Mouse (Mus musculus) lung, postnatal 0 days (tissue): ENCODE results near the gene Smim6. TPM values are rescaled to one million over a fixed set of nuclear protein-coding genes. Genes with fewer than 3 reads are reported as not detected.

Experiments used
- ATAC-seq: fragments of 200-750 bp; cut with Nextera tagmentation; 2 replicates; pipeline ENCODE4 v1.8.0; 2017; ENCODE audit warnings: moderate library complexity
- DNase-seq: peaks from one replicate; pipeline ENCODE4 v3.0.0-alpha.2; 2016; ENCODE audit warnings: low spot score
- H3K27ac ChIP-seq: fragments of 300-500 bp; sonication (generic); 2 replicates; pipeline ENCODE4 v1.5.1; 2014; ENCODE audit warnings: antibody characterized with exemption, mild to moderate bottlenecking, low read length, mixed read lengths
- H3K27me3 ChIP-seq: fragments of 300-500 bp; sonication (generic); replicated peaks from 2 replicates; pipeline ENCODE4 v1.6.1; 2014; ENCODE audit warnings: low read length, mixed read lengths; ENCODE audit not compliant: insufficient read depth
- H3K36me3 ChIP-seq: fragments of 300-500 bp; sonication (generic); 2 replicates; pipeline ENCODE4 v1.6.1; 2014; ENCODE audit warnings: low read length, mixed read lengths; ENCODE audit not compliant: insufficient read depth
- H3K4me1 ChIP-seq: fragments of 300-500 bp; sonication (generic); 2 replicates; pipeline ENCODE4 v1.6.1; 2014; ENCODE audit warnings: antibody characterized with exemption, low read depth, low read length, mixed read lengths; ENCODE audit not compliant: insufficient read depth
- H3K4me2 ChIP-seq: fragments of 300-500 bp; sonication (generic); replicated peaks from 2 replicates; pipeline ENCODE4 v1.6.1; 2014; ENCODE audit warnings: low read depth, mild to moderate bottlenecking, low read length, moderate library complexity, mixed read lengths
- H3K4me3 ChIP-seq: fragments of 300-500 bp; sonication (generic); 2 replicates; pipeline ENCODE4 v1.5.1; 2014; ENCODE audit warnings: low read depth, low read length
- H3K9ac ChIP-seq: fragments of 300-500 bp; sonication (generic); replicated peaks from 2 replicates; pipeline ENCODE4 v1.6.1; 2014; ENCODE audit warnings: low read depth, mild to moderate bottlenecking
- H3K9me3 ChIP-seq: fragments of 300-500 bp; sonication (generic); 2 replicates; pipeline ENCODE4 v1.6.1; 2016; ENCODE audit warnings: low read length, mixed read lengths
- CTCF ChIP-seq: IDR thresholded peaks from 2 replicates; pipeline ENCODE4 v1.5.1; 2016; ENCODE audit warnings: antibody characterized with exemption, mild to moderate bottlenecking
- EP300 ChIP-seq: IDR thresholded peaks from 2 replicates; pipeline ENCODE4 v1.6.1; 2016; ENCODE audit warnings: antibody characterized with exemption, mild to moderate bottlenecking, control low read depth
- WGBS: fragments of 180-500 bp; shearing (Covaris S2); extraction: QIAGEN DNeasy Blood & Tissue Kit; methylation state at CpG from one replicate; pipeline ENCODE4 v1.1.7; 2014; 5-methylcytosine and 5-hydroxymethylcytosine counted together
- polyA plus RNA-seq: library from polyadenylated mRNA; unstranded; fragments of >200 nt; fragmentation: Nextera tagmentation; extraction: Ambion mirVana; gene quantifications from 2 replicates; pipeline ENCODE4 v1.2.1, GENCODE M21; 2015

Gene Smim6
- polyA plus RNA-seq, 1 experiment from 2014 or later: 61.5 TPM

DNA sequence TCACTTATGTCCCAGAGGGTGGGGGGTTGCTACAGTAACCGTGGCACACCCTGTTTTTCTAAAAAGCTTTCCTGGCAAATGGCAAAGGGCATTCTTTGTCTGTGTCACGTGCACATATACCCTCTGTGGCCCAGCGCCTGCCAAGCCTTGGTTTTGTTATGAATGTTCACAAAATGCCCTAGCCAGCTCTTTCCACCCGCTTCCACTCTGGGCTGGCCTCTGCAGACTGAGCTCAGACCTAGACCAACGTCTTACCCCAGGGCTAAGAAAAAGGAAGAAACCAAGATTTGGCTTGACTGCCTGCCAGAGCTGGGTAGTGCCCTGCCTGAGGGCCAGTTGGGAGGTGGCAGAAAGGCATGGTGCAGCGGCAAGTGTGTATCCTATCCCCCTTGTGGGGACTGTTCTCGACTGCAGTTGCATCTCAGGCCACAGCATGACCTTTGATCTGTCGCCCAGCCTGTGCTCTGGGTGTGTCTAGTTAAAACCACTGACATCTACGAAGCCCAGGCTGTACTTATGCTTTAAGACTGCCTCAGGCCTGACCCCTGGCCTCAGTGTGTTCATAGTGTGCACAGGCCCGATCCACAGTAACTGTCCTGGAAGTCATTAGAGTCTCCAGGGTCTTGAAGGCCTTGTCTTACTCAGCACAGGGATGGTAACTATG, 43.5 kb downstream of the Smim6 start:
- ATAC-seq (peak; percentile 77), DNase-seq (peak; percentile 49)
- H3K9ac ChIP-seq: no peak overlapping the region
- H3K27ac ChIP-seq: no peak overlapping the region
- H3K9me3 ChIP-seq: no peaks in the 10 kb centered on the region
- H3K27me3 ChIP-seq: no peaks in the 10 kb centered on the region
- TF ChIP-seq EP300: no peak
- TF ChIP-seq CTCF: no peak
- no peak overlapping the region for H3K4me2 ChIP-seq
- no peak overlapping the region for H3K4me3 ChIP-seq
- 58% methylated on average over 10 of the region's 10 CpGs for WGBS
- H3K4me1 ChIP-seq: no peaks in the 10 kb centered on the region
- H3K36me3 ChIP-seq: peaks cover 14% of the 10 kb centered on the region; the same call in 1 of the 2 replicates

DNA sequence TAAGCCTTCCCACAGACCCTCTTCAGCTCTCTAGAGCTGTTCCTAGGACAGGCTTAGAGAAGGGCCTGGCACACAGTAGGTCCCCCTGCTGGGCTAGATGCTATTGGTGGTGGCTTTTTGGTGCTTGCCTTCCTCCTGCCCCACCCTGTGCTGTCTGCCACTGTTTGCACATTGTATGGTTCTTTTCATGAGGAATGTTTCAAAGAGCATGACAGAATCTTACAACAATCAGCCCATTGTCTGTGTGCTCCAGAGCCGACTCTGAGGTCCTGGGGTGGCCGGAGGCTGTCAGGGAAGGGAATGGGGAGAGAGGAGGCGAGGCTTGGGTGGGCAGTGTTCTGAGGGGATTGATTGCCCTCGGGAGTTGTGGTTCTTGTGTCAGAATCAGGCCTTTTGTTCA, 44.6 kb downstream of the Smim6 start:
- peaks cover 24% of the 10 kb centered on the region for H3K36me3 ChIP-seq
- no peak for DNase-seq

DNA sequence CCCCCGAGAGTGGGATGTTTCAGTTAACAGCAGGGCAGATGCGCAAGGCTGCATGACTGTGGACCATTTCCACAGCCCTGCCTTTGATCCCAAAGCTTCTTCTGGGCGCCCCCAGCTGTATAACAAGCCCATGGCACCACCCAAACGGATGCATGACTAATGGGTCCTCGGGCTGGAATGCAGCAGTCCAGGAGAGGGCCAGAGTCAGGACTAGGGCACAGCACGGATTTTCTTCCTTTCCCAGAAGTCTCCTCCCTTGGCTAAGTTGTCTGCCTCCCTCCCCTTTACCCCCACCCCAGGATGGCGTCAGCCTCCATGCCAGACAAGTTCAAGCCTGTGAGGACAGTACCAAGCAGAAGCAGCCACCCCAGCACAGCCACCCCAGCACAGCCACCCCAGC, 46.2 kb downstream of the Smim6 start:
- Histone ChIP-seq H3K4me2 (no peak overlapping the region), H3K27ac (no peak overlapping the region), H3K36me3 (peaks cover 21% of the 10 kb centered on the region), H3K4me3 (no peak overlapping the region), H3K4me1 (no peaks in the 10 kb centered on the region), H3K27me3 (no peaks in the 10 kb centered on the region), H3K9me3 (no peaks in the 10 kb centered on the region), H3K9ac (no peak overlapping the region)
- 67% methylated on average over 7 of the region's 7 CpGs for WGBS
- DNase-seq (no peak), ATAC-seq (peak; percentile 25; the same call in 1 of the 2 replicates)
- TF ChIP-seq CTCF (no peak), EP300 (no peak)

More for the DNA sequence above, 44.6 kb downstream of the Smim6 start:
- no peak for TF ChIP-seq CTCF
- TF ChIP-seq EP300: no peak
- Histone ChIP-seq H3K27me3 (no peaks in the 10 kb centered on the region), H3K4me2 (no peak overlapping the region), H3K4me1 (no peaks in the 10 kb centered on the region), H3K9me3 (no peaks in the 10 kb centered on the region), H3K27ac (no peak overlapping the region), H3K4me3 (no peak overlapping the region), H3K9ac (no peak overlapping the region)
- 54% methylated on average over 4 of the region's 4 CpGs for WGBS
- ATAC-seq: no peak

DNA sequence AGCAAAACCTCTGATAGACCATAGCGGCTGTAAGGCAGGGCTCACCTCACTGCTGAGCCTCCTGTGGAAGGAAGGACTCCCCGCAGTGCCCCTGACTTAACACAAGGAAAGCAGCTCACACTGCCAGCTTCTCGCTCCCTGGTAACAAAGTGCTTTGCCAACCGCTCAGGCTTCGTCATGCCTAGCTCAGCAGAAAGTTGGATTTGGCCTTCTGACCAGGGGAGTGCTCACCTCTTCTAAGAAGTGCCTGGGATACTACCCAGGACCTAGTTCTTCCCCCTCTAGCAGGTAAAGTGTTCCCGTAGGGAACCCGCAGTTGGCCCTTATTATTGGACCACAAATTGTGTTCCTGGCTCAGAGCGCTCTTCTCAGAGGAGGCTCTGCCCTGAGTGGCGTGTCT, 47.2 kb downstream of the Smim6 start:
- TF ChIP-seq EP300 (no peak), CTCF (no peak)
- no peaks in the 10 kb centered on the region for H3K27me3 ChIP-seq
- peaks cover 25% of the 10 kb centered on the region for H3K36me3 ChIP-seq
- no peak overlapping the region for H3K27ac ChIP-seq
- no peak overlapping the region for H3K4me2 ChIP-seq
- ATAC-seq (no peak), DNase-seq (no peak)
- H3K4me1 ChIP-seq: no peaks in the 10 kb centered on the region
- no peak overlapping the region for H3K4me3 ChIP-seq
- no peaks in the 10 kb centered on the region for H3K9me3 ChIP-seq
- 95% methylated on average over 9 of the region's 9 CpGs for WGBS
- no peak overlapping the region for H3K9ac ChIP-seq

DNA sequence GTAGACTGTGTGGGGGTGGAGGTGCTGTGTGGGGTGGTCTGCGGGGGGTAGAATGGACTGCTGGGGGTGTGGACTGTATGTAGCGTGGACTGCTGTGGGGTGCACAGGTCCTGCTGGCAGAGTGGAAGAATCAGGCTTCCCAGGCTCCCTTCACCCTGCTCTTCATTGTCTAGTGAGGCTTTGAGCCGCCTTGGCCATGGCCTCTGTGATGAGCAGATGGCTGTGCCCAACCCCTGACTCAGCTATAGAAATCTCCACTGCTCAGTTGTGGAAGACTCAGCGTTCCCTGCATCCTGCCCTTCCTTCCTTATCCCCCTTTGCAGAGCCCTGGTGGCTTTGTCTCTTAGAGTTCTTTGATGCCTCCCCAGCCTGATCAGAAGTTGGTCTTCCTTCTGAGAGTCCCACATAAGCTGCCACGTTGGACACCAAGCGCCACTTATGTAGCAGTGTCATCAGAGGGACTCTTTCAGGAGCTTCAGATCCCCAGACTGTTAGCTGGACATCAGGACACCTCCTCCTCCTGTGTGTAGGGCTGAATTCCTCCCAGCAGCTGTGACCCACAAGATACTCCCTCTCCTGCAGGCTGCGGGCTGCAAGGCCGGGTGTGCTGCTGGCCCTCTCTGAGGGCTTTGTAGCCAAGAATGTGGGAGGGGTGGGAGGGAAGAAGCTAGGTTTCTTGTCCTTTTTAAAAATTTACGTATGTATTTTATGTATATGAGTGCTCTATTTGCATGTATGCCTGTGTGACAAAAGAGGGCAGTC, 51.0 kb downstream of the Smim6 start:
- peaks cover 31% of the 10 kb centered on the region for H3K36me3 ChIP-seq
- no peak for DNase-seq
- no peak for TF ChIP-seq CTCF
- no peak for TF ChIP-seq EP300

More for the DNA sequence above, 51.0 kb downstream of the Smim6 start:
- WGBS: 89% methylated on average over 9 of the region's 9 CpGs
- Histone ChIP-seq H3K9ac (no peak overlapping the region), H3K27ac (no peak overlapping the region), H3K4me3 (no peak overlapping the region), H3K4me1 (no peaks in the 10 kb centered on the region), H3K4me2 (no peak overlapping the region), H3K27me3 (no peaks in the 10 kb centered on the region), H3K9me3 (no peaks in the 10 kb centered on the region)
- ATAC-seq: no peak

Other genes with a start within 250 kb of the Smim6 start
- 62.8 and 75.9 TPM in 2 replicates for gene Grb2, start 203.4 kb upstream of the Smim6 start, polyA plus RNA-seq
- gene Tmem94, start 146.6 kb upstream of the Smim6 start, polyA plus RNA-seq: 17.0 and 19.4 TPM in 2 replicates
- gene Caskin2, start 98.4 kb upstream of the Smim6 start, polyA plus RNA-seq: 17.5 and 17.9 TPM in 2 replicates
- 18.2 and 19.9 TPM in 2 replicates for gene Tsen54, start 97.3 kb upstream of the Smim6 start, polyA plus RNA-seq
- gene Llgl2, start 88.0 kb upstream of the Smim6 start, polyA plus RNA-seq: 66.0 and 70.1 TPM in 2 replicates
- gene Myo15b, start 53.6 kb upstream of the Smim6 start, polyA plus RNA-seq: 0.57 and 0.68 TPM in 2 replicates
- gene Smim5, start 12.1 kb upstream of the Smim6 start, polyA plus RNA-seq: 25.8 and 27.6 TPM in 2 replicates
- 21.2 and 22.8 TPM in 2 replicates for gene Sap30bp, start 21.3 kb downstream of the Smim6 start, polyA plus RNA-seq
- 9.2 and 9.9 TPM in 2 replicates for gene Recql5, start 21.5 kb downstream of the Smim6 start, polyA plus RNA-seq
- 3.8 and 4.2 TPM in 2 replicates for gene Itgb4, start 62.7 kb downstream of the Smim6 start, polyA plus RNA-seq
- 91.0 and 95.6 TPM in 2 replicates for gene Galk1, start 100.7 kb downstream of the Smim6 start, polyA plus RNA-seq
- 1,667 and 1,708 TPM in 2 replicates for gene H3f3b, start 115.9 kb downstream of the Smim6 start, polyA plus RNA-seq
- gene Unk, start 118.3 kb downstream of the Smim6 start, polyA plus RNA-seq: 14.5 and 15.0 TPM in 2 replicates
- gene Unc13d, start 165.9 kb downstream of the Smim6 start, polyA plus RNA-seq: 14.9 and 25.3 TPM in 2 replicates
- 84.8 and 108 TPM in 2 replicates for gene Wbp2, start 175.0 kb downstream of the Smim6 start, polyA plus RNA-seq
- 26.3 and 28.8 TPM in 2 replicates for gene Trim47, start 215.2 kb downstream of the Smim6 start, polyA plus RNA-seq
- 3.9 TPM in 2 replicates for gene Trim65, start 219.1 kb downstream of the Smim6 start, polyA plus RNA-seq
- 44.1 and 45.9 TPM in 2 replicates for gene Mrpl38, start 226.9 kb downstream of the Smim6 start, polyA plus RNA-seq